Mouse (Mus musculus): Measurements from ENCODE around the gene Tubb3. TPM values are rescaled to one million over a fixed set of nuclear protein-coding genes. Genes with fewer than 3 reads are reported as not detected.

Gene Tubb3
- polyA plus RNA-seq, 1 experiment from 2014 or later: 0.20 TPM

DNA sequence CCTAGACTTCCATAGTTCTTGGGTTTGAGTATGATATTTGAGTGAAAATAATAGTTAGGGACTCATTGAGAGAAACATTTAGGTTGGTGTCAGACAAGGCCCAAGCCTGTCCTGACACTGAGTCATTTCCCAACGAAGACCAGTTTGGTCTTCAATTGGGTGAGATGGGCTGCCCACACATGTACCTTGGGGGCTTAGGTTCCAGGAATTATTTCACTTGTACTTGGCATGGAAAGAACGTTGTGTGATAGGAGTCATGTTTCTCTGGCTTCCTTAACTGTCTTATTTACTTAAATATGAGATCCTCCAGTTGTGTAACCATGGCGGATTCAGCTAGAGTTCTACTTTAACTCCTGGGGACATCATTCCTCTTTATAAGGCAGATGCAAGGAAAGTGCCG is 52.4 kb downstream of the Tubb3 start:
- Histone ChIP-seq H3K27me3 (ENCODE audit: insufficient read depth, low read length) (no peaks in the 10 kb centered on the region), H3K9me3 (ENCODE audit: low read length) (no peaks in the 10 kb centered on the region)
- 79% methylated on average over 4 of the region's 4 CpGs for WGBS (ENCODE audit: insufficient replicate concordance)

DNA sequence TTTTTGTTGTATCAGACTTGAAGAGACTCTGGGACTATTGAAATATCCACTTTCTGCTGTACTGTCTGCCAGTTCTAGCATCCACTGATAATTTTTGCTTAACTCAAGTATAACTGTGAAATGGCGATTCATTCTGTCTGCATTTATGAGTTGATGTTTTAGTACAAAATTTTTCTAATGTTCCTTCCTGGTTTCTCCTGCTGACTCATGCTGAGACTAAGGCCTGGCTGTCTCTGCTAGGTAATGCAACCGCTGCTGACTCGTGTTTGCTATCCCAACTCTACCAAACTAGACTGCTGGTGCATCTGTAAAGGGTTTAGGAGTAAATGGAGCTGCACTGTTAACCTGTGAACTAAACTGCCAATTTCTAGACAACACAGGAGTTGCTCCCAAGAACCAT is 56.3 kb downstream of the Tubb3 start:
- 0 out of 2 replicates have a peak, but pooled peaks cover 3% of the 10 kb centered on the region for H3K4me1 ChIP-seq (ENCODE audit: insufficient read depth)
- no peak overlapping the region for H3K27ac ChIP-seq (ENCODE audit: low read depth)
- H3K4me2 ChIP-seq (ENCODE audit: low read depth, low read length): no peak overlapping the region
- no peak overlapping the region for H3K9ac ChIP-seq (replicated peaks)
- no peaks in the 10 kb centered on the region for H3K36me3 ChIP-seq (replicated peaks; ENCODE audit: insufficient read depth, low read length)
- H3K9me3 ChIP-seq (ENCODE audit: low read length): no peaks in the 10 kb centered on the region
- H3K4me3 ChIP-seq (ENCODE audit: low read depth, low read length): no peak overlapping the region
- DNase-seq (no peak), ATAC-seq (no peak)
- WGBS (ENCODE audit: insufficient replicate concordance): 52% methylated on average over 3 of the region's 3 CpGs
- TF ChIP-seq CTCF (IDR thresholded peaks at IDR 0.05; ENCODE audit: low read depth) (no peak), EP300 (IDR thresholded peaks at IDR 0.05; ENCODE audit: low read depth) (no peak)
- H3K27me3 ChIP-seq (ENCODE audit: insufficient read depth, low read length): no peaks in the 10 kb centered on the region

More for the DNA sequence above, 52.4 kb downstream of the Tubb3 start:
- Histone ChIP-seq H3K36me3 (replicated peaks; ENCODE audit: insufficient read depth, low read length) (peaks cover 13% of the 10 kb centered on the region), H3K4me3 (ENCODE audit: low read depth, low read length) (no peak overlapping the region), H3K4me1 (ENCODE audit: insufficient read depth) (0 out of 2 replicates have a peak, but pooled peaks cover 5% of the 10 kb centered on the region), H3K4me2 (ENCODE audit: low read depth, low read length) (no peak overlapping the region), H3K9ac (replicated peaks) (no peak overlapping the region), H3K27ac (ENCODE audit: low read depth) (no peak overlapping the region)
- no peak for TF ChIP-seq EP300 (IDR thresholded peaks at IDR 0.05; ENCODE audit: low read depth)
- no peak for TF ChIP-seq CTCF (IDR thresholded peaks at IDR 0.05; ENCODE audit: low read depth)
- ATAC-seq (no peak), DNase-seq (no peak)

Other genes with a start within 250 kb of the Tubb3 start
- 0.99 and 1.2 TPM in 2 replicates for gene Dpep1, start 225.2 kb upstream of the Tubb3 start, polyA plus RNA-seq (2015; fragmentation: Nextera tagmentation; extraction: Ambion mirVana)
- gene Chmp1a, start 198.7 kb upstream of the Tubb3 start, polyA plus RNA-seq (2015; fragmentation: Nextera tagmentation; extraction: Ambion mirVana): 57.5 and 60.0 TPM in 2 replicates
- 0.32 and 0.66 TPM in 2 replicates for gene Spata33, start 198.6 kb upstream of the Tubb3 start, polyA plus RNA-seq (2015; fragmentation: Nextera tagmentation; extraction: Ambion mirVana)
- gene Cdk10, start 186.6 kb upstream of the Tubb3 start, polyA plus RNA-seq (2015; fragmentation: Nextera tagmentation; extraction: Ambion mirVana): 8.7 TPM in 2 replicates
- 4.2 and 6.6 TPM in 2 replicates for gene Spata2l, start 175.2 kb upstream of the Tubb3 start, polyA plus RNA-seq (2015; fragmentation: Nextera tagmentation; extraction: Ambion mirVana)
- 4.9 and 5.5 TPM in 2 replicates for gene Zfp276, start 157.2 kb upstream of the Tubb3 start, polyA plus RNA-seq (2015; fragmentation: Nextera tagmentation; extraction: Ambion mirVana)
- gene Vps9d1, start 157.1 kb upstream of the Tubb3 start, polyA plus RNA-seq (2015; fragmentation: Nextera tagmentation; extraction: Ambion mirVana): 3.9 and 4.5 TPM in 2 replicates
- 6.3 TPM in 2 replicates for gene Fanca, start 92.8 kb upstream of the Tubb3 start, polyA plus RNA-seq (2015; fragmentation: Nextera tagmentation; extraction: Ambion mirVana)
- gene Spire2, start 78.7 kb upstream of the Tubb3 start, polyA plus RNA-seq (2015; fragmentation: Nextera tagmentation; extraction: Ambion mirVana): 0.80 and 1.1 TPM in 2 replicates
- 54.1 and 54.9 TPM in 2 replicates for gene Tcf25, start 37.7 kb upstream of the Tubb3 start, polyA plus RNA-seq (2015; fragmentation: Nextera tagmentation; extraction: Ambion mirVana)
- not detected in 2 replicates for gene Mc1r, start 4.3 kb upstream of the Tubb3 start, polyA plus RNA-seq (2015; fragmentation: Nextera tagmentation; extraction: Ambion mirVana)
- gene Def8, start 12.1 kb downstream of the Tubb3 start, polyA plus RNA-seq (2015; fragmentation: Nextera tagmentation; extraction: Ambion mirVana): 10.1 and 11.6 TPM in 2 replicates
- 22.0 and 24.3 TPM in 2 replicates for gene Afg3l1, start 66.5 kb downstream of the Tubb3 start, polyA plus RNA-seq (2015; fragmentation: Nextera tagmentation; extraction: Ambion mirVana)
- not detected in 2 replicates for gene Dbndd1, start 104.0 kb downstream of the Tubb3 start, polyA plus RNA-seq (2015; fragmentation: Nextera tagmentation; extraction: Ambion mirVana)
- gene Gas8, start 107.4 kb downstream of the Tubb3 start, polyA plus RNA-seq (2015; fragmentation: Nextera tagmentation; extraction: Ambion mirVana): 2.7 and 2.9 TPM in 2 replicates
- 2.8 and 3.8 TPM in 2 replicates for gene Rhou, start 242.5 kb downstream of the Tubb3 start, polyA plus RNA-seq (2015; fragmentation: Nextera tagmentation; extraction: Ambion mirVana)